Mouse (Mus musculus): ENCODE data around the gene Acot1. TPM values are rescaled to one million over a fixed set of nuclear protein-coding genes. Genes with fewer than 3 reads are reported as not detected.
"Not testable (repeated sequence)": the region's sequence is repeated elsewhere in the genome, so short reads cannot be mapped to it uniquely, and the experiment has no call there.

Acot1 gene
- 86.3 and 101 TPM in 2 replicates for polyA plus RNA-seq (2015; fragmentation: Nextera tagmentation; extraction: Ambion mirVana)

GRCm38 (mm10) chr12:84009171-84009965 lies at the start of gene Acot1:
TSS of gene Acot1 (plus strand) at chr12:84009490.
- not testable (repeated sequence) for H3K9me3 ChIP-seq, H3K36me3 ChIP-seq, H3K27me3 ChIP-seq
- WGBS, result under 1% methylated on average over 50 of the region's 70 CpGs
- peak within 1 kb of the TSS; percentile 79 for H3K27ac ChIP-seq (replicated peaks)
- peak within 1 kb of the TSS; percentile 71 for H3K9ac ChIP-seq
- peak; percentile 92 for ATAC-seq (ENCODE audit: low read depth)
- peak within 1 kb of the TSS; percentile 57 for H3K4me2 ChIP-seq
- H3K4me3 ChIP-seq, result peak within 1 kb of the TSS; percentile 48
- peaks cover 46% of the 10 kb centered on the region for H3K4me1 ChIP-seq (replicated peaks)

- Histone ChIP-seq H3K27ac (replicated peaks) (no peak overlapping the region), H3K4me3 (no peak overlapping the region), H3K9me3 (no peaks in the 10 kb centered on the region), H3K4me2 (no peak overlapping the region), H3K27me3 (no peaks in the 10 kb centered on the region), H3K4me1 (replicated peaks) (no peaks in the 10 kb centered on the region), H3K9ac (no peak overlapping the region), H3K36me3 (no peaks in the 10 kb centered on the region)
- ATAC-seq (ENCODE audit: low read depth), result no peak
- 88% methylated on average over 7 of the region's 7 CpGs for WGBS
Measured at GRCm38 (mm10) chr12:83965235-83965634, 44.1 kb upstream of the Acot1 start.

GRCm38 (mm10) chr12:83972117-83972516 lies 37.2 kb upstream of the Acot1 start:
- Histone ChIP-seq H3K27me3 (no peaks in the 10 kb centered on the region), H3K4me2 (no peak overlapping the region), H3K27ac (replicated peaks) (no peak overlapping the region), H3K9ac (no peak overlapping the region), H3K4me1 (replicated peaks) (no peaks in the 10 kb centered on the region), H3K36me3 (no peaks in the 10 kb centered on the region), H3K9me3 (no peaks in the 10 kb centered on the region), H3K4me3 (no peak overlapping the region)
- ATAC-seq (ENCODE audit: low read depth), result peak; percentile 63; the same call in 1 of the 2 replicates
- WGBS, result 75% methylated on average over 2 of the region's 2 CpGs

- WGBS, result 90% methylated on average over 6 of the region's 6 CpGs
- ATAC-seq (ENCODE audit: low read depth), result no peak
Measured at GRCm38 (mm10) chr12:83978862-83979261, 30.4 kb upstream of the Acot1 start.

GRCm38 (mm10) chr12:83981615-83982014 lies 27.7 kb upstream of the Acot1 start:
- H3K27me3 ChIP-seq, result no peaks in the 10 kb centered on the region
- no peaks in the 10 kb centered on the region for H3K36me3 ChIP-seq
- H3K4me2 ChIP-seq, result no peak overlapping the region
- no peaks in the 10 kb centered on the region for H3K9me3 ChIP-seq
- no peak overlapping the region for H3K27ac ChIP-seq (replicated peaks)
- ATAC-seq (ENCODE audit: low read depth), result no peak
- no peak overlapping the region for H3K9ac ChIP-seq
- H3K4me1 ChIP-seq (replicated peaks), result 0 out of 2 replicates have a peak, but pooled peaks cover under 1% of the 10 kb centered on the region
- H3K4me3 ChIP-seq, result no peak overlapping the region
- WGBS, result 90% methylated on average over 4 of the region's 4 CpGs

More at GRCm38 (mm10) chr12:83978862-83979261, 30.4 kb upstream of the Acot1 start:
- Histone ChIP-seq H3K4me1 (replicated peaks) (no peaks in the 10 kb centered on the region), H3K27me3 (no peaks in the 10 kb centered on the region), H3K4me3 (no peak overlapping the region), H3K9ac (no peak overlapping the region), H3K9me3 (no peaks in the 10 kb centered on the region), H3K4me2 (no peak overlapping the region), H3K27ac (replicated peaks) (no peak overlapping the region), H3K36me3 (no peaks in the 10 kb centered on the region)

- Histone ChIP-seq H3K4me3 (no peak within 1 kb of the TSS), H3K27me3 (no peaks in the 10 kb centered on the region), H3K27ac (replicated peaks) (no peak within 1 kb of the TSS), H3K4me1 (replicated peaks) (peaks cover 19% of the 10 kb centered on the region), H3K9ac (no peak within 1 kb of the TSS), H3K9me3 (no peaks in the 10 kb centered on the region; the same call in 1 of the 2 replicates), H3K4me2 (no peak within 1 kb of the TSS), H3K36me3 (no peaks in the 10 kb centered on the region)
- WGBS, result 80% methylated on average over 4 of the region's 4 CpGs
- no peak for ATAC-seq (ENCODE audit: low read depth)
Measured at GRCm38 (mm10) chr12:83984752-83985151, 24.5 kb upstream of the Acot1 start, which contains the start of gene Heatr4. TSS of gene Heatr4 (minus strand) at chr12:83984852.

- Histone ChIP-seq H3K4me2 (peak overlapping the region; percentile 63), H3K36me3 (no peaks in the 10 kb centered on the region; the same call in 1 of the 2 replicates), H3K27ac (replicated peaks) (peak overlapping the region; percentile 93), H3K9ac (peak overlapping the region; percentile 81), H3K27me3 (no peaks in the 10 kb centered on the region), H3K9me3 (no peaks in the 10 kb centered on the region; the same call in 1 of the 2 replicates), H3K4me3 (peak overlapping the region; percentile 64), H3K4me1 (replicated peaks) (peaks cover 19% of the 10 kb centered on the region)
- 0 out of 2 replicates have a peak, but pooled peaks have one; percentile 1 for ATAC-seq (ENCODE audit: low read depth)
- 37% methylated on average over 8 of the region's 8 CpGs for WGBS
Measured at GRCm38 (mm10) chr12:83987242-83987582, 22.1 kb upstream of the Acot1 start.

GRCm38 (mm10) chr12:83987583-83988441 lies 21.5 kb upstream of the Acot1 start, which contains the start of gene Acot2:
TSS of gene Acot2 (plus strand) at chr12:83987861.
- Histone ChIP-seq H3K27ac (replicated peaks) (peak within 1 kb of the TSS; percentile 93), H3K36me3 (no peaks in the 10 kb centered on the region; the same call in 1 of the 2 replicates), H3K27me3 (no peaks in the 10 kb centered on the region), H3K4me2 (peak within 1 kb of the TSS; percentile 63), H3K4me3 (peak within 1 kb of the TSS; percentile 64), H3K4me1 (replicated peaks) (peaks cover 19% of the 10 kb centered on the region), H3K9ac (peak within 1 kb of the TSS; percentile 81), H3K9me3 (no peaks in the 10 kb centered on the region; the same call in 1 of the 2 replicates)
- peak; percentile 95 for ATAC-seq (ENCODE audit: low read depth)
- under 1% methylated on average over 75 of the region's 80 CpGs for WGBS

GRCm38 (mm10) chr12:83988483-83988882 lies 20.8 kb upstream of the Acot1 start:
- H3K27ac ChIP-seq (replicated peaks), result peak overlapping the region; percentile 93
- H3K9me3 ChIP-seq, result no peaks in the 10 kb centered on the region; the same call in 1 of the 2 replicates
- H3K27me3 ChIP-seq, result no peaks in the 10 kb centered on the region
- 64% methylated on average over 4 of the region's 4 CpGs for WGBS
- H3K4me3 ChIP-seq, result peak overlapping the region; percentile 64
- peak; percentile 33; the same call in 1 of the 2 replicates for ATAC-seq (ENCODE audit: low read depth)
- peaks cover 19% of the 10 kb centered on the region for H3K4me1 ChIP-seq (replicated peaks)
- peak overlapping the region; percentile 81 for H3K9ac ChIP-seq
- no peaks in the 10 kb centered on the region; the same call in 1 of the 2 replicates for H3K36me3 ChIP-seq
- H3K4me2 ChIP-seq, result peak overlapping the region; percentile 63

- Histone ChIP-seq H3K4me1 (replicated peaks) (peaks cover 19% of the 10 kb centered on the region), H3K36me3 (no peaks in the 10 kb centered on the region; the same call in 1 of the 2 replicates), H3K4me3 (no peak overlapping the region), H3K4me2 (peak overlapping the region; percentile 63; the same call in 1 of the 2 replicates), H3K9ac (no peak overlapping the region), H3K27me3 (no peaks in the 10 kb centered on the region), H3K27ac (replicated peaks) (no peak overlapping the region), H3K9me3 (no peaks in the 10 kb centered on the region; the same call in 1 of the 2 replicates)
- no peak for ATAC-seq (ENCODE audit: low read depth)
- WGBS, result 93% methylated on average over 4 of the region's 4 CpGs
Measured at GRCm38 (mm10) chr12:83989378-83989777, 19.9 kb upstream of the Acot1 start.

GRCm38 (mm10) chr12:83997221-83997620 lies 12.1 kb upstream of the Acot1 start:
- Histone ChIP-seq H3K27ac (replicated peaks) (no peak overlapping the region), H3K27me3 (no peaks in the 10 kb centered on the region), H3K4me1 (replicated peaks) (peaks cover 4% of the 10 kb centered on the region; the same call in 1 of the 2 replicates), H3K4me3 (no peak overlapping the region), H3K36me3 (no peaks in the 10 kb centered on the region), H3K9ac (no peak overlapping the region), H3K4me2 (no peak overlapping the region), H3K9me3 (no peaks in the 10 kb centered on the region; the same call in 1 of the 2 replicates)
- WGBS, result 65% methylated on average over 2 of the region's 2 CpGs
- no peak for ATAC-seq (ENCODE audit: low read depth)
